24 mouse cellular contexts compared by ENCODE assay signal in the genomic region with DNA sequence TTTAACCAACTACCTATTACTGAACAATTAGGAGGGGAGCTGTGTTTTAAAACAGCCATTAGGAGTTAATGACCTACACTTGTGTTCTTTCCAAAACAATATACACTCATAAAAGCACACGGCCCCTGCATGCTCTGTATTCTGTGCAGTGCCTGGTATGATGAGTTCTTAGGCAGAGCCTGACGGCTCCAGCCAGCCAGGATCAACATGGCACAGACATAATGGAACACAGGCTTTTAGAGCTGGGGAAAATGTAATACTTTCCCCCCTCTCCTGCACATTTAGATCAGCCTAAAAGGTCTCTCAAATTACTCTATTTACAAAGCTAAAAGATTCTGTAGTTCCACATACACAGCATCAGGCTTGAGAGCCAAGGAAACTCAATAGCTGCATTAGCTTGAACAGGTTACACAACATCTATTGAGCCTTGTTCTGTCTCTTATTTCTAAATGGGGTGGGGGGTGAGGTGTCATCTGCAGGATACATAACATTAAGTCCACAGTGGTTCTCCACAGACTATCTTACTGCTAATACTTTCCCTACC.
"Had no signal": no experiment of that assay in that cellular context is flagged by ENCODE, and none has a peak within 500 bp of the region (broad histone marks: within the 10 kb centered on the region; RNA-seq: fewer than 3 reads in every experiment).

No protein-coding gene starts in this region.

- H3K9ac ChIP-seq: kidney, embryonic 15.5 days; limb, embryonic 13.5 days; liver, embryonic 12.5 days; liver, embryonic 15.5 days; lung, embryonic 15.5 days; midbrain, embryonic 13.5 days; stomach, embryonic 15.5 days had no signal

- H3K4me2 ChIP-seq: kidney, embryonic 15.5 days; limb, embryonic 13.5 days; liver, embryonic 12.5 days; liver, embryonic 15.5 days; lung, embryonic 15.5 days; midbrain, embryonic 13.5 days; stomach, embryonic 15.5 days had no signal

- H3K4me1 ChIP-seq: kidney, embryonic 15.5 days; liver, embryonic 12.5 days; liver, embryonic 15.5 days; lung, embryonic 15.5 days; megakaryocyte, embryonic 14.5 days; midbrain, embryonic 10.5 days; midbrain, embryonic 13.5 days; stomach, embryonic 15.5 days had no signal

- ATAC-seq: liver, embryonic 12.5 days; midbrain, embryonic 13.5 days; midbrain, embryonic 16.5 days had no signal

- H3K36me3 ChIP-seq: kidney, embryonic 15.5 days; limb, embryonic 13.5 days; liver, embryonic 12.5 days; liver, embryonic 15.5 days; lung, embryonic 15.5 days; midbrain, embryonic 10.5 days; midbrain, embryonic 13.5 days; stomach, embryonic 15.5 days had no signal

- H3K27ac ChIP-seq: kidney, embryonic 15.5 days; left cerebral cortex, adult 2 months; limb, embryonic 13.5 days; liver, embryonic 12.5 days; liver, embryonic 15.5 days; lung, embryonic 15.5 days; midbrain, embryonic 10.5 days; midbrain, embryonic 13.5 days; stomach, embryonic 15.5 days had no signal

- H3K4me3 ChIP-seq: kidney, embryonic 15.5 days; left cerebral cortex, adult 2 months; limb, embryonic 13.5 days; liver, embryonic 12.5 days; liver, embryonic 15.5 days; lung, embryonic 15.5 days; megakaryocyte, embryonic 14.5 days; midbrain, embryonic 10.5 days; midbrain, embryonic 13.5 days; myocyte; stomach, embryonic 15.5 days had no signal

- H3K27me3 ChIP-seq: kidney, embryonic 15.5 days; limb, embryonic 13.5 days; liver, embryonic 12.5 days; liver, embryonic 15.5 days; lung, embryonic 15.5 days; megakaryocyte, embryonic 14.5 days; midbrain, embryonic 13.5 days; stomach, embryonic 15.5 days had no signal

- DNase-seq: kidney, adult 8-10 months; kidney, postnatal 10 days; kidney, postnatal 36 days; layer of hippocampus, postnatal 36 days; liver; lung, adult 18-20 months; lung, postnatal 10 days; lung, postnatal 36 days; retina, postnatal 1 day; right cerebral cortex, postnatal 25 days; spleen, adult 18-20 months; thymus, postnatal 25 days had no signal

- H3K9me3 ChIP-seq: kidney, embryonic 15.5 days; limb, embryonic 13.5 days; liver, embryonic 12.5 days; liver, embryonic 15.5 days; lung, embryonic 15.5 days; midbrain, embryonic 10.5 days; midbrain, embryonic 13.5 days; stomach, embryonic 15.5 days had no signal
